9 mouse cellular contexts compared by ENCODE assay signal in genomic region chr15:94722759-94723158, GRCm38 (mm10).
A peak's percentile ranks its signal among the peaks of the same experiment; 100 is the strongest.
DNase-seq lines count a peak whose midpoint lies in the region; ATAC-seq and TF ChIP-seq lines count a peak whose summit lies in the region.
"Had no signal": no experiment of that assay in that cellular context is flagged by ENCODE, and none has a peak within 500 bp of the region (broad histone marks: within the 10 kb centered on the region; RNA-seq: fewer than 3 reads in every experiment).

No protein-coding gene starts in this region.

- TF ChIP-seq CTCF in lung, postnatal 0 days (IDR thresholded peaks at IDR 0.05) = peak; percentile 66

- TF ChIP-seq EP300 in lung, postnatal 0 days (IDR thresholded peaks at IDR 0.05) = no peak

- no peaks in the 10 kb centered on the region for H3K36me3 ChIP-seq in heart, embryonic 11.5 days (ENCODE audit: control insufficient read depth, insufficient read depth, low read length)
- no peaks in the 10 kb centered on the region for H3K36me3 ChIP-seq in embryonic facial prominence, embryonic 11.5 days (replicated peaks; ENCODE audit: control insufficient read depth, insufficient read depth, low read depth, low read length)
- H3K36me3 ChIP-seq in lung, postnatal 0 days (ENCODE audit: insufficient read depth, low read length) = no peaks in the 10 kb centered on the region
- H3K36me3 ChIP-seq: limb, embryonic 15.5 days had no signal

- no peaks in the 10 kb centered on the region for H3K27me3 ChIP-seq in heart, embryonic 11.5 days (ENCODE audit: control insufficient read depth, insufficient read depth, low read length)
- H3K27me3 ChIP-seq in embryonic facial prominence, embryonic 11.5 days (ENCODE audit: control insufficient read depth, insufficient read depth, low read length) = no peaks in the 10 kb centered on the region
- H3K27me3 ChIP-seq in lung, postnatal 0 days (replicated peaks; ENCODE audit: insufficient read depth, low read length) = no peaks in the 10 kb centered on the region
- H3K27me3 ChIP-seq: limb, embryonic 15.5 days had no signal

- no peaks in the 10 kb centered on the region for H3K9me3 ChIP-seq in heart, embryonic 11.5 days (replicated peaks; ENCODE audit: control insufficient read depth, low read length)
- no peaks in the 10 kb centered on the region for H3K9me3 ChIP-seq in embryonic facial prominence, embryonic 11.5 days (replicated peaks; ENCODE audit: control insufficient read depth, low read length)
- H3K9me3 ChIP-seq in lung, postnatal 0 days (ENCODE audit: low read length) = no peaks in the 10 kb centered on the region
- H3K9me3 ChIP-seq: limb, embryonic 15.5 days had no signal

- H3K4me3 ChIP-seq in heart, embryonic 11.5 days (ENCODE audit: low read depth, low read length) = no peak overlapping the region
- H3K4me3 ChIP-seq in embryonic facial prominence, embryonic 11.5 days (ENCODE audit: low read depth, low read length) = no peak overlapping the region
- no peak overlapping the region for H3K4me3 ChIP-seq in lung, postnatal 0 days (ENCODE audit: low read depth, low read length)
- H3K4me3 ChIP-seq: limb, embryonic 15.5 days had no signal

- no peak overlapping the region for H3K27ac ChIP-seq in heart, embryonic 11.5 days (ENCODE audit: low read depth, low read length)
- H3K27ac ChIP-seq in embryonic facial prominence, embryonic 11.5 days (replicated peaks; ENCODE audit: low read depth, low read length) = no peak overlapping the region
- H3K27ac ChIP-seq in lung, postnatal 0 days (ENCODE audit: low read length) = no peak overlapping the region
- H3K27ac ChIP-seq: limb, embryonic 15.5 days had no signal

- ATAC-seq in heart, embryonic 11.5 days (replicated peaks; ENCODE audit: insufficient number of reproducible peaks, low FRiP score, low TSS enrichment) = no peak
- ATAC-seq in embryonic facial prominence, embryonic 11.5 days (replicated peaks; ENCODE audit: insufficient number of reproducible peaks, low FRiP score, low TSS enrichment, low read depth) = no peak
- ATAC-seq in lung, postnatal 0 days = no peak

- H3K4me1 ChIP-seq in heart, embryonic 11.5 days (ENCODE audit: control insufficient read depth, insufficient read depth, low read length) = no peaks in the 10 kb centered on the region
- H3K4me1 ChIP-seq in embryonic facial prominence, embryonic 11.5 days (ENCODE audit: control insufficient read depth, insufficient read depth, low read length) = no peaks in the 10 kb centered on the region
- no peaks in the 10 kb centered on the region for H3K4me1 ChIP-seq in lung, postnatal 0 days (ENCODE audit: insufficient read depth, low read depth, low read length)
- H3K4me1 ChIP-seq: limb, embryonic 15.5 days had no signal

- no peak overlapping the region for H3K4me2 ChIP-seq in heart, embryonic 11.5 days
- H3K4me2 ChIP-seq in embryonic facial prominence, embryonic 11.5 days (ENCODE audit: low read depth, low read length) = no peak overlapping the region
- H3K4me2 ChIP-seq in lung, postnatal 0 days (replicated peaks; ENCODE audit: low read depth, low read length) = no peak overlapping the region
- H3K4me2 ChIP-seq: limb, embryonic 15.5 days had no signal

- no peak overlapping the region for H3K9ac ChIP-seq in heart, embryonic 11.5 days (ENCODE audit: low read depth, low read length)
- no peak overlapping the region for H3K9ac ChIP-seq in embryonic facial prominence, embryonic 11.5 days (replicated peaks; ENCODE audit: low read length)
- H3K9ac ChIP-seq in lung, postnatal 0 days (replicated peaks; ENCODE audit: low read depth) = no peak overlapping the region
- H3K9ac ChIP-seq: limb, embryonic 15.5 days had no signal

- WGBS in heart, embryonic 11.5 days (ENCODE audit: insufficient replicate concordance) = 21% methylated on average over 5 of the region's 5 CpGs
- WGBS in embryonic facial prominence, embryonic 11.5 days = 32% methylated on average over 5 of the region's 5 CpGs
- WGBS in large intestine, adult 2 months = 32% methylated on average over 5 of the region's 5 CpGs
- 17% methylated on average over 5 of the region's 5 CpGs for WGBS in lung, postnatal 0 days

- DNase-seq in heart, adult 18-20 months = peak; percentile 14 to 69
- peak; percentile 80 for DNase-seq in 3T3-L1 (ENCODE audit: low read depth, low spot score)
- DNase-seq in adrenal gland, postnatal 10 days = peak; percentile 67
- peak; percentile 85 for DNase-seq in embryonic facial prominence, embryonic 11.5 days (ENCODE audit: low spot score)
- DNase-seq in large intestine, adult 2 months (ENCODE audit: low read depth, low spot score) = peak; percentile 11
- DNase-seq in lung, postnatal 0 days (ENCODE audit: low spot score) = peak; percentile 40
- no peak for DNase-seq in spleen, adult 18-20 months

Comparison
In these comparisons a context has a peak if more than half of its experiments do, and no peak if none do; other contexts are left out.
1. DNase-seq: peak in heart, adult 18-20 months (2 of 2), 3T3-L1 (single experiment), adrenal gland, postnatal 10 days (single experiment), embryonic facial prominence, embryonic 11.5 days (single experiment), large intestine, adult 2 months (single experiment) and lung, postnatal 0 days (single experiment); none in spleen, adult 18-20 months (0 of 2).